Mouse (Mus musculus): ENCODE measurements around the gene Kcnj6. TPM values are rescaled to one million over a fixed set of nuclear protein-coding genes. Genes with fewer than 3 reads are reported as not detected.

Kcnj6 gene
- polyA plus RNA-seq, 1 experiment = not detected

GRCm38 (mm10) chr16:94773928-94774327, 223.6 kb downstream of the Kcnj6 start:
- TF ChIP-seq MAX (IDR thresholded peaks at IDR 0.05) (no peak), CEBPB (IDR thresholded peaks at IDR 0.05; ENCODE audit: low read depth) (no peak), MYOG (IDR thresholded peaks at IDR 0.05; ENCODE audit: control insufficient read depth, extremely low read depth, insufficient read length) (no peak), CTCF (IDR thresholded peaks at IDR 0.05; ENCODE audit: control insufficient read depth, insufficient read depth, insufficient read length) (no peak), FOSL1 (IDR thresholded peaks at IDR 0.05; ENCODE audit: insufficient read depth, low read length, poor library complexity, severe bottlenecking) (no peak), MYOD1 (IDR thresholded peaks at IDR 0.05; ENCODE audit: control insufficient read depth, insufficient read length, low read depth) (no peak), USF1 (IDR thresholded peaks at IDR 0.05; ENCODE audit: low read depth) (no peak)
- Histone ChIP-seq H3K4me3 (ENCODE audit: insufficient read depth, poor library complexity, severe bottlenecking) (no peak overlapping the region), H3K79me3 (ENCODE audit: low read depth) (no peaks in the 10 kb centered on the region), H3K27me3 (ENCODE audit: control insufficient read depth, insufficient read depth, insufficient read length) (peaks cover 18% of the 10 kb centered on the region), H3K36me3 (ENCODE audit: control insufficient read depth, insufficient read depth) (no peaks in the 10 kb centered on the region), H3ac (ENCODE audit: control insufficient read depth, insufficient read length, low read depth) (no peak overlapping the region), H3K79me2 (ENCODE audit: control insufficient read depth, insufficient read depth) (no peaks in the 10 kb centered on the region)

DNA sequence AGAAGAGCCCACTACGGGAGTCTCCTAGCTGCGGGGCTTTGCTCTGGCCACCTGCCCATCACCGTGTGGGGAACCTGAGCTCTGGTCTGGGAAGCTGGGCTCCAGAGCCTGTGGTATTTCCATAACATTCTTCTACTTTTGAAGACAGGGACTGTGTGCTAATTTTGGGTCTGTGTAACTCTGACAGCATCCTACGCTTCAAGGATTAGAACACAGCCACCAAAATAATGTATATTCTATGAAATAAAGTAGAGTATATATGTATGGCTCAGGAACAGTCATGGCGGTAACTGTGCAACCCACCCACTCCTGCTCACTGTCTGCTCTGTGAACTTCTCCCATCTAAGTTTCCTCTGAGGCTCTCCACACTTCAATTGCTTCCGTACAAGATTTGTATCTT, 229.9 kb downstream of the Kcnj6 start:
- no peaks in the 10 kb centered on the region for H3K36me3 ChIP-seq (ENCODE audit: control insufficient read depth, insufficient read depth)

GRCm38 (mm10) chr16:94765129-94765528, 232.4 kb downstream of the Kcnj6 start:
- no peaks in the 10 kb centered on the region for H3K79me3 ChIP-seq (ENCODE audit: low read depth)
- no peaks in the 10 kb centered on the region for H3K79me2 ChIP-seq (ENCODE audit: control insufficient read depth, insufficient read depth)
- H3K27me3 ChIP-seq (ENCODE audit: control insufficient read depth, insufficient read depth, insufficient read length) = no peaks in the 10 kb centered on the region
- H3ac ChIP-seq (ENCODE audit: control insufficient read depth, insufficient read length, low read depth) = no peak overlapping the region
- H3K36me3 ChIP-seq (ENCODE audit: control insufficient read depth, insufficient read depth) = no peaks in the 10 kb centered on the region
- no peak overlapping the region for H3K4me3 ChIP-seq (ENCODE audit: insufficient read depth, poor library complexity, severe bottlenecking)
- no peak for TF ChIP-seq CTCF (IDR thresholded peaks at IDR 0.05; ENCODE audit: control insufficient read depth, insufficient read depth, insufficient read length)
- no peak for TF ChIP-seq MYOD1 (IDR thresholded peaks at IDR 0.05; ENCODE audit: control insufficient read depth, insufficient read length, low read depth)
- TF ChIP-seq FOSL1 (IDR thresholded peaks at IDR 0.05; ENCODE audit: insufficient read depth, low read length, poor library complexity, severe bottlenecking) = no peak
- no peak for TF ChIP-seq CEBPB (IDR thresholded peaks at IDR 0.05; ENCODE audit: low read depth)
- no peak for TF ChIP-seq MYOG (IDR thresholded peaks at IDR 0.05; ENCODE audit: control insufficient read depth, extremely low read depth, insufficient read length)
- TF ChIP-seq MAX (IDR thresholded peaks at IDR 0.05) = no peak
- no peak for TF ChIP-seq USF1 (IDR thresholded peaks at IDR 0.05; ENCODE audit: low read depth)

More for the DNA sequence above, 229.9 kb downstream of the Kcnj6 start:
- Histone ChIP-seq H3K79me3 (ENCODE audit: low read depth) (no peaks in the 10 kb centered on the region), H3K27me3 (ENCODE audit: control insufficient read depth, insufficient read depth, insufficient read length) (peaks cover 9% of the 10 kb centered on the region), H3K4me3 (ENCODE audit: insufficient read depth, poor library complexity, severe bottlenecking) (no peak overlapping the region), H3K79me2 (ENCODE audit: control insufficient read depth, insufficient read depth) (no peaks in the 10 kb centered on the region), H3ac (ENCODE audit: control insufficient read depth, insufficient read length, low read depth) (no peak overlapping the region)
- TF ChIP-seq CEBPB (IDR thresholded peaks at IDR 0.05; ENCODE audit: low read depth) = no peak
- no peak for TF ChIP-seq USF1 (IDR thresholded peaks at IDR 0.05; ENCODE audit: low read depth)
- no peak for TF ChIP-seq FOSL1 (IDR thresholded peaks at IDR 0.05; ENCODE audit: insufficient read depth, low read length, poor library complexity, severe bottlenecking)
- TF ChIP-seq MYOD1 (IDR thresholded peaks at IDR 0.05; ENCODE audit: control insufficient read depth, insufficient read length, low read depth) = no peak
- TF ChIP-seq MAX (IDR thresholded peaks at IDR 0.05) = no peak
- no peak for TF ChIP-seq MYOG (IDR thresholded peaks at IDR 0.05; ENCODE audit: control insufficient read depth, extremely low read depth, insufficient read length)
- no peak for TF ChIP-seq CTCF (IDR thresholded peaks at IDR 0.05; ENCODE audit: control insufficient read depth, insufficient read depth, insufficient read length)

GRCm38 (mm10) chr16:94760732-94761131, 236.8 kb downstream of the Kcnj6 start:
- Histone ChIP-seq H3K27me3 (ENCODE audit: control insufficient read depth, insufficient read depth, insufficient read length) (peaks cover 3% of the 10 kb centered on the region), H3ac (ENCODE audit: control insufficient read depth, insufficient read length, low read depth) (no peak overlapping the region), H3K4me3 (ENCODE audit: insufficient read depth, poor library complexity, severe bottlenecking) (no peak overlapping the region), H3K79me2 (ENCODE audit: control insufficient read depth, insufficient read depth) (no peaks in the 10 kb centered on the region), H3K79me3 (ENCODE audit: low read depth) (no peaks in the 10 kb centered on the region), H3K36me3 (ENCODE audit: control insufficient read depth, insufficient read depth) (no peaks in the 10 kb centered on the region)
- no peak for TF ChIP-seq CEBPB (IDR thresholded peaks at IDR 0.05; ENCODE audit: low read depth)
- TF ChIP-seq MYOG (IDR thresholded peaks at IDR 0.05; ENCODE audit: control insufficient read depth, extremely low read depth, insufficient read length) = no peak
- no peak for TF ChIP-seq MAX (IDR thresholded peaks at IDR 0.05)
- TF ChIP-seq FOSL1 (IDR thresholded peaks at IDR 0.05; ENCODE audit: insufficient read depth, low read length, poor library complexity, severe bottlenecking) = no peak
- TF ChIP-seq MYOD1 (IDR thresholded peaks at IDR 0.05; ENCODE audit: control insufficient read depth, insufficient read length, low read depth) = no peak
- TF ChIP-seq USF1 (IDR thresholded peaks at IDR 0.05; ENCODE audit: low read depth) = no peak
- TF ChIP-seq CTCF (IDR thresholded peaks at IDR 0.05; ENCODE audit: control insufficient read depth, insufficient read depth, insufficient read length) = no peak

DNA sequence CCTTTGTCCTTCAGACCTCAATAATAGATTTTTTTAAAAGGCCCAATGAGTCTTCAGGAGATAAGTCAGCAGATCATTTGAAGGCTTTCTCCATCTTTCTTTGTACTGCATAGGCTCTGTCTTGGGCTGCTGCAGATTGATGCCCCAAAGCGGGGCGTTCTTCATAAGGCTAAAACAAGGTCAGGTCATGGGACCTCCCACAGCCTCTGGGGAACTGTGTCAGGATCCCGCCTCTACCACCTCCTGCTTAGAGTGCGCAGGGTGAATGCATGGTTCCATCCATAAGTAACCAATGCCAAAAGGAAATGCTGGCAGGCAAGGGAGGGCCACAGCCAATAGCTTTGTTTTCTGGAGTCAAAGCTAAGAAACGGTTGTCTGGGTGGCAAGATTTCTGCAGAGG, 237.7 kb downstream of the Kcnj6 start:
- Histone ChIP-seq H3K4me3 (ENCODE audit: insufficient read depth, poor library complexity, severe bottlenecking) (no peak overlapping the region), H3K27me3 (ENCODE audit: control insufficient read depth, insufficient read depth, insufficient read length) (peaks cover 3% of the 10 kb centered on the region), H3K79me2 (ENCODE audit: control insufficient read depth, insufficient read depth) (no peaks in the 10 kb centered on the region), H3K79me3 (ENCODE audit: low read depth) (no peaks in the 10 kb centered on the region), H3ac (ENCODE audit: control insufficient read depth, insufficient read length, low read depth) (no peak overlapping the region), H3K36me3 (ENCODE audit: control insufficient read depth, insufficient read depth) (no peaks in the 10 kb centered on the region)
- TF ChIP-seq FOSL1 (IDR thresholded peaks at IDR 0.05; ENCODE audit: insufficient read depth, low read length, poor library complexity, severe bottlenecking) (no peak), MYOD1 (IDR thresholded peaks at IDR 0.05; ENCODE audit: control insufficient read depth, insufficient read length, low read depth) (no peak), MYOG (IDR thresholded peaks at IDR 0.05; ENCODE audit: control insufficient read depth, extremely low read depth, insufficient read length) (no peak), CEBPB (IDR thresholded peaks at IDR 0.05; ENCODE audit: low read depth) (no peak), CTCF (IDR thresholded peaks at IDR 0.05; ENCODE audit: control insufficient read depth, insufficient read depth, insufficient read length) (no peak), MAX (IDR thresholded peaks at IDR 0.05) (no peak), USF1 (IDR thresholded peaks at IDR 0.05; ENCODE audit: low read depth) (no peak)

DNA sequence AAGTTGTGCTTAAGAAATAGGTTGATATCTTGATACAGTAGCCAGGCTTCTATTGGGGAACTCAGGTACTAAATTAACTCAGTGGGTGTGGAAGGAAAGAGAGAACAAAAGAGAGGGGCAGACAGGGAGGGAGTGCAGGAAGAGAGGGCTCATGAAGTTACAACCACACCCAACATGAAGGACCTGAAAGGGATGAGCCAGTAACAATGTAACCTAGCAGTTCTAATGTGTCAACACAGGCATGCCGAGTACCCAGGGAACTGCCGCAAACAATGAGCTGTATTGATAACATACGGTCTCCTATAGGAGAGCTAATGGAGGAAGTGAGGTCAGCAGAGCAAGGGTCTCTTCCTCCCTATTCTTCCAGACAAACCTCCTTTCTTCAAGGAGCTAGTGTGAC, 238.9 kb downstream of the Kcnj6 start:
- TF ChIP-seq MYOG (IDR thresholded peaks at IDR 0.05; ENCODE audit: control insufficient read depth, extremely low read depth, insufficient read length) (no peak), CEBPB (IDR thresholded peaks at IDR 0.05; ENCODE audit: low read depth) (no peak)
- Histone ChIP-seq H3ac (ENCODE audit: control insufficient read depth, insufficient read length, low read depth) (no peak overlapping the region), H3K79me3 (ENCODE audit: low read depth) (no peaks in the 10 kb centered on the region), H3K36me3 (ENCODE audit: control insufficient read depth, insufficient read depth) (no peaks in the 10 kb centered on the region), H3K4me3 (ENCODE audit: insufficient read depth, poor library complexity, severe bottlenecking) (no peak overlapping the region), H3K79me2 (ENCODE audit: control insufficient read depth, insufficient read depth) (no peaks in the 10 kb centered on the region), H3K27me3 (ENCODE audit: control insufficient read depth, insufficient read depth, insufficient read length) (peaks cover 3% of the 10 kb centered on the region)
